In genomic region chr6:72326274-72326673, GRCm38 (mm10) we compare ENCODE assay signal across 9 mouse cellular contexts. TPM values are rescaled to one million over a fixed set of nuclear protein-coding genes. Genes with fewer than 3 reads are reported as not detected.
A peak's percentile ranks its signal among the peaks of the same experiment; 100 is the strongest.
DNase-seq lines count a peak whose midpoint lies in the region; ATAC-seq and TF ChIP-seq lines count a peak whose summit lies in the region.
"Had no signal": no experiment of that assay in that cellular context is flagged by ENCODE, and none has a peak within 500 bp of the region (broad histone marks: within the 10 kb centered on the region; RNA-seq: fewer than 3 reads in every experiment).

No protein-coding gene starts in this region.

- H3K36me3 ChIP-seq in kidney, embryonic 16.5 days (ENCODE audit: insufficient read depth, low read length) = peaks cover 65% of the 10 kb centered on the region
- H3K36me3 ChIP-seq in CH12.LX (replicated peaks in 1 of 2; ENCODE audit: control insufficient read depth in 1 of 2, insufficient read depth in 1 of 2, low read length in 1 of 2) = peaks cover 75 to 90% of the 10 kb centered on the region in 2 experiments
- H3K36me3 ChIP-seq in forebrain, embryonic 13.5 days (ENCODE audit: poor library complexity, severe bottlenecking) = peaks cover 93% of the 10 kb centered on the region
- H3K36me3 ChIP-seq in hindbrain, embryonic 13.5 days = peaks cover 96% of the 10 kb centered on the region

- no peaks in the 10 kb centered on the region for H3K9me3 ChIP-seq in kidney, embryonic 16.5 days (ENCODE audit: low read length)
- H3K9me3 ChIP-seq in CH12.LX (replicated peaks; ENCODE audit: low read length) = no peaks in the 10 kb centered on the region
- no peaks in the 10 kb centered on the region for H3K9me3 ChIP-seq in forebrain, embryonic 13.5 days (replicated peaks)
- H3K9me3 ChIP-seq in hindbrain, embryonic 13.5 days = no peaks in the 10 kb centered on the region

- TF ChIP-seq EP300 in CH12.LX (IDR thresholded peaks at IDR 0.05; ENCODE audit: low read length) = no peak

- H3K27me3 ChIP-seq in kidney, embryonic 16.5 days (ENCODE audit: insufficient read depth, low read length) = no peaks in the 10 kb centered on the region
- H3K27me3 ChIP-seq in CH12.LX (replicated peaks) = no peaks in the 10 kb centered on the region
- H3K27me3 ChIP-seq in forebrain, embryonic 13.5 days = no peaks in the 10 kb centered on the region
- H3K27me3 ChIP-seq in hindbrain, embryonic 13.5 days = no peaks in the 10 kb centered on the region

- H3K9ac ChIP-seq in kidney, embryonic 16.5 days (replicated peaks; ENCODE audit: low read length) = no peak overlapping the region
- no peak overlapping the region for H3K9ac ChIP-seq in CH12.LX (ENCODE audit: insufficient read depth, low read depth)
- no peak overlapping the region for H3K9ac ChIP-seq in forebrain, embryonic 13.5 days
- H3K9ac ChIP-seq in hindbrain, embryonic 13.5 days = no peak overlapping the region

- no peaks in the 10 kb centered on the region for H3K4me1 ChIP-seq in kidney, embryonic 16.5 days (ENCODE audit: insufficient read depth, low read length)
- H3K4me1 ChIP-seq in CH12.LX (ENCODE audit: control insufficient read depth in 1 of 2, insufficient read depth in 2 of 2) = no peaks in the 10 kb centered on the region
- no peaks in the 10 kb centered on the region for H3K4me1 ChIP-seq in forebrain, embryonic 13.5 days
- no peaks in the 10 kb centered on the region for H3K4me1 ChIP-seq in hindbrain, embryonic 13.5 days (replicated peaks)

- WGBS in kidney, embryonic 16.5 days = 71% methylated on average over 6 of the region's 6 CpGs
- WGBS in forebrain, embryonic 13.5 days = 84% methylated on average over 6 of the region's 6 CpGs
- WGBS in hindbrain, embryonic 13.5 days = 82% methylated on average over 6 of the region's 6 CpGs

- in situ Hi-C loops in CH12.LX (cut with MboI; ENCODE audit: low pct_ligation_motif_present, low pct_unique_long_range_greater_than_20kb, low sequenced_read_pairs) = no loop called here

- H3K4me2 ChIP-seq in kidney, embryonic 16.5 days (replicated peaks; ENCODE audit: low read depth, low read length) = no peak overlapping the region
- H3K4me2 ChIP-seq in CH12.LX (ENCODE audit: insufficient read depth, low read depth, poor library complexity, severe bottlenecking) = no peak overlapping the region
- no peak overlapping the region for H3K4me2 ChIP-seq in forebrain, embryonic 13.5 days
- no peak overlapping the region for H3K4me2 ChIP-seq in hindbrain, embryonic 13.5 days

- peak; percentile 31 for TF ChIP-seq RAD21 in CH12.LX (IDR thresholded peaks at IDR 0.05; ENCODE audit: low read depth, low read length)

- TF ChIP-seq POLR2A in CH12.LX (IDR thresholded peaks at IDR 0.05; ENCODE audit: low read depth, low read length) = no peak

- no peak overlapping the region for H3K27ac ChIP-seq in kidney, embryonic 16.5 days (ENCODE audit: low read length)
- no peak overlapping the region for H3K27ac ChIP-seq in CH12.LX (ENCODE audit: insufficient read depth, low read depth)
- no peak overlapping the region for H3K27ac ChIP-seq in forebrain, embryonic 13.5 days
- H3K27ac ChIP-seq in hindbrain, embryonic 13.5 days = no peak overlapping the region

- dilution Hi-C loops in CH12.LX (cut with MboI; ENCODE audit: extremely low pct_ligation_motif_present, extremely low pct_unique_long_range_greater_than_20kb, low sequenced_read_pairs) = no loop called here

- peak; percentile 73 for DNase-seq in kidney, adult 18-20 months
- DNase-seq in CH12.LX (ENCODE audit: extremely low read depth) = no peak
- peak; percentile 52 for DNase-seq in adrenal gland, postnatal 10 days
- peak; percentile 71 for DNase-seq in kidney, postnatal 14 days

- no peaks in the 10 kb centered on the region; the same call in 1 of the 2 replicates for H3K79me2 ChIP-seq in CH12.LX (replicated peaks; ENCODE audit: control insufficient read depth, extremely low read depth, insufficient read depth, poor library complexity, severe bottlenecking)

- TF ChIP-seq CTCF in CH12.LX (conservative IDR thresholded peaks at IDR 0.05 in 1 of 2, IDR thresholded peaks at IDR 0.05 in 1 of 2; ENCODE audit: low read depth in 2 of 2, low read length in 2 of 2) = peak in 1 of 2 experiments; percentile 57; a peak in 2 of 4 replicates

- ATAC-seq in kidney, embryonic 16.5 days (ENCODE audit: low FRiP score, low TSS enrichment) = no peak
- ATAC-seq in megakaryocyte progenitor cell, adult 5-6 weeks (replicated peaks; ENCODE audit: poor library complexity) = peak; percentile 54
- ATAC-seq in forebrain, embryonic 13.5 days = no peak
- no peak for ATAC-seq in hindbrain, embryonic 13.5 days (ENCODE audit: low FRiP score)

- no peak overlapping the region for H3K4me3 ChIP-seq in kidney, embryonic 16.5 days (ENCODE audit: low read length)
- H3K4me3 ChIP-seq in CH12.LX (replicated peaks in 1 of 3; ENCODE audit: low read depth in 2 of 3, low read length in 2 of 3, poor library complexity in 1 of 3) = no peak overlapping the region
- no peak overlapping the region for H3K4me3 ChIP-seq in forebrain, embryonic 13.5 days
- no peak overlapping the region for H3K4me3 ChIP-seq in hindbrain, embryonic 13.5 days

TF ChIP-seq in CH12.LX, 34 proteins besides CTCF, POLR2A, EP300 and RAD21:
- no peak for TF ChIP-seq MEF2A (IDR thresholded peaks at IDR 0.05; ENCODE audit: borderline replicate concordance, low read depth, low read length)
- peak; percentile 25 for TF ChIP-seq SMC3 (IDR thresholded peaks at IDR 0.05; ENCODE audit: low read depth, low read length)

RNA-seq across cellular contexts. Expression of gene Usp39, which starts 18.7 kb away (rescaled TPM):
- polyA plus RNA-seq in kidney, embryonic 16.5 days (2015; fragmentation: Nextera tagmentation; extraction: Ambion mirVana) = 43.5 and 47.5 TPM in 2 replicates
- total RNA-seq in CH12.LX (2012; rRNA removed) (74.5 and 90.9 TPM in 2 replicates), CH12.LX (2014; rRNA removed) (138 TPM in 2 replicates)
- polyA plus RNA-seq in CH12.LX (2012; ENCODE audit: insufficient read length, low read depth) = 72.8 and 88.2 TPM in 2 replicates
- total RNA-seq in adrenal gland, postnatal 10 days (2021) = 10 to 100 TPM; 28.4 to 29.3 TPM
- total RNA-seq in megakaryocyte progenitor cell, adult 5-6 weeks (2015) = 66.8 and 71.3 TPM in 2 replicates
- 113 and 115 TPM in 2 replicates for total RNA-seq in megakaryocyte progenitor cell, adult 5-6 weeks (2017)
- polyA plus RNA-seq in forebrain, embryonic 13.5 days (2015; fragmentation: Nextera tagmentation; extraction: Ambion mirVana) = 61.9 and 64.8 TPM in 2 replicates
- 46.0 and 46.7 TPM in 2 replicates for polyA plus RNA-seq in hindbrain, embryonic 13.5 days (2015; fragmentation: Nextera tagmentation; extraction: Ambion mirVana)

RNA-seq across cellular contexts. Expression of gene 0610030E20Rik, which starts 20.8 kb away (rescaled TPM):
- 28.3 and 31.0 TPM in 2 replicates for polyA plus RNA-seq in kidney, embryonic 16.5 days (2015; fragmentation: Nextera tagmentation; extraction: Ambion mirVana)
- total RNA-seq in CH12.LX (2012; rRNA removed) (9.9 and 11.7 TPM in 2 replicates), CH12.LX (2014; rRNA removed) (7.2 and 7.7 TPM in 2 replicates)
- polyA plus RNA-seq in CH12.LX (2012; ENCODE audit: insufficient read length, low read depth) = 16.9 and 17.0 TPM in 2 replicates
- 10 to 100 TPM; 26.6 to 29.5 TPM for total RNA-seq in adrenal gland, postnatal 10 days (2021)
- total RNA-seq in megakaryocyte progenitor cell, adult 5-6 weeks (2015) = 30.3 and 31.9 TPM in 2 replicates
- total RNA-seq in megakaryocyte progenitor cell, adult 5-6 weeks (2017) = 23.0 and 24.7 TPM in 2 replicates
- polyA plus RNA-seq in forebrain, embryonic 13.5 days (2015; fragmentation: Nextera tagmentation; extraction: Ambion mirVana) = 27.2 and 28.2 TPM in 2 replicates
- polyA plus RNA-seq in hindbrain, embryonic 13.5 days (2015; fragmentation: Nextera tagmentation; extraction: Ambion mirVana) = 20.6 and 21.1 TPM in 2 replicates

RNA-seq across cellular contexts. Expression of gene Sftpb, which starts 21.9 kb away (rescaled TPM):
- 5.4 TPM in 1 of 2 replicates, not detected in the other for polyA plus RNA-seq in kidney, embryonic 16.5 days (2015; fragmentation: Nextera tagmentation; extraction: Ambion mirVana)
- total RNA-seq in CH12.LX (2012; rRNA removed) (not detected in 2 replicates), CH12.LX (2014; rRNA removed) (not detected in 2 replicates)
- polyA plus RNA-seq in CH12.LX (2012; ENCODE audit: insufficient read length, low read depth) = not detected in 2 replicates
- total RNA-seq in adrenal gland, postnatal 10 days (2021) = under 1 TPM in 1 of 2 experiments, not detected in 1; 0.24 TPM
- not detected in 2 replicates for total RNA-seq in megakaryocyte progenitor cell, adult 5-6 weeks (2015)
- total RNA-seq in megakaryocyte progenitor cell, adult 5-6 weeks (2017) = not detected in 2 replicates
- polyA plus RNA-seq in forebrain, embryonic 13.5 days (2015; fragmentation: Nextera tagmentation; extraction: Ambion mirVana) = not detected in 2 replicates
- 0.40 TPM in 1 of 2 replicates, not detected in the other for polyA plus RNA-seq in hindbrain, embryonic 13.5 days (2015; fragmentation: Nextera tagmentation; extraction: Ambion mirVana)
- polyA plus RNA-seq: neural tube, embryonic 11.5 days had no signal

RNA-seq across cellular contexts. Expression of gene Tmem150a, which starts 29.0 kb away (rescaled TPM):
- 40.8 and 43.9 TPM in 2 replicates for polyA plus RNA-seq in kidney, embryonic 16.5 days (2015; fragmentation: Nextera tagmentation; extraction: Ambion mirVana)
- total RNA-seq in CH12.LX (2012; rRNA removed) (0.17 and 0.59 TPM in 2 replicates), CH12.LX (2014; rRNA removed) (0.24 TPM in 1 of 2 replicates, not detected in the other)
- polyA plus RNA-seq in CH12.LX (2012; ENCODE audit: insufficient read length, low read depth) = 0.82 and 0.93 TPM in 2 replicates
- total RNA-seq in adrenal gland, postnatal 10 days (2021) = 10 to 100 TPM; 27.8 to 27.9 TPM
- 1.1 and 1.2 TPM in 2 replicates for total RNA-seq in megakaryocyte progenitor cell, adult 5-6 weeks (2015)
- total RNA-seq in megakaryocyte progenitor cell, adult 5-6 weeks (2017) = 0.33 TPM in 1 of 2 replicates, not detected in the other
- polyA plus RNA-seq in forebrain, embryonic 13.5 days (2015; fragmentation: Nextera tagmentation; extraction: Ambion mirVana) = 6.9 and 7.3 TPM in 2 replicates
- 14.4 and 16.0 TPM in 2 replicates for polyA plus RNA-seq in hindbrain, embryonic 13.5 days (2015; fragmentation: Nextera tagmentation; extraction: Ambion mirVana)

RNA-seq across cellular contexts. Expression of gene Rnf181, which starts 40.5 kb away (rescaled TPM):
- 153 and 164 TPM in 2 replicates for polyA plus RNA-seq in kidney, embryonic 16.5 days (2015; fragmentation: Nextera tagmentation; extraction: Ambion mirVana)
- 51.0 and 63.2 TPM in 2 replicates for total RNA-seq in CH12.LX (2012; rRNA removed)
- 64.0 and 83.2 TPM in 2 replicates for total RNA-seq in CH12.LX (2014; rRNA removed)
- polyA plus RNA-seq in CH12.LX (2012; ENCODE audit: insufficient read length, low read depth) = 73.7 and 88.7 TPM in 2 replicates
- total RNA-seq in adrenal gland, postnatal 10 days (2021) = 100 to 1,000 TPM; 176 to 188 TPM
- total RNA-seq in megakaryocyte progenitor cell, adult 5-6 weeks (2015) = 65.5 and 87.8 TPM in 2 replicates
- 51.4 and 53.7 TPM in 2 replicates for total RNA-seq in megakaryocyte progenitor cell, adult 5-6 weeks (2017)
- 122 and 125 TPM in 2 replicates for polyA plus RNA-seq in forebrain, embryonic 13.5 days (2015; fragmentation: Nextera tagmentation; extraction: Ambion mirVana)
- polyA plus RNA-seq in hindbrain, embryonic 13.5 days (2015; fragmentation: Nextera tagmentation; extraction: Ambion mirVana) = 141 and 147 TPM in 2 replicates
